Mouse (Mus musculus): ENCODE data around the gene Ybey. TPM values are rescaled to one million over a fixed set of nuclear protein-coding genes. Genes with fewer than 3 reads are reported as not detected.

Ybey gene
- 5.1 and 5.2 TPM in 2 replicates for polyA plus RNA-seq (2014; fragmentation: Nextera tagmentation; extraction: Ambion mirVana)

- H3K36me3 ChIP-seq (ENCODE audit: control insufficient read depth, insufficient read depth, low read length), result peaks cover 20% of the 10 kb centered on the region
- no peaks in the 10 kb centered on the region for H3K27me3 ChIP-seq (ENCODE audit: control insufficient read depth, insufficient read depth, low read length)
- H3K4me1 ChIP-seq (ENCODE audit: control insufficient read depth, insufficient read depth, low read length), result peaks cover 14% of the 10 kb centered on the region
- no peaks in the 10 kb centered on the region for H3K9me3 ChIP-seq (ENCODE audit: control insufficient read depth, low read length)
- H3K4me2 ChIP-seq (ENCODE audit: low read depth, low read length), result peak within 1 kb of the TSS; percentile 49
- peak within 1 kb of the TSS; percentile 72 for H3K9ac ChIP-seq (replicated peaks; ENCODE audit: low read depth, low read length)
- 1% methylated on average over 55 of the region's 55 CpGs for WGBS
- ATAC-seq (ENCODE audit: low read depth), result peak; percentile 98
- H3K27ac ChIP-seq (ENCODE audit: low read depth, low read length), result peak within 1 kb of the TSS; percentile 81
- peak within 1 kb of the TSS; percentile 69 for H3K4me3 ChIP-seq (ENCODE audit: low read depth, low read length)
Observed at GRCm38 (mm10) chr10:76468203-76469162, at the start of gene Ybey, which contains the start of gene Mcm3ap. Ybey (minus strand) TSS chr10:76469114. Mcm3ap (plus strand) TSS chr10:76468927.

- Histone ChIP-seq H3K4me1 (ENCODE audit: control insufficient read depth, insufficient read depth, low read length) (no peaks in the 10 kb centered on the region), H3K27ac (ENCODE audit: low read depth, low read length) (no peak overlapping the region), H3K4me2 (ENCODE audit: low read depth, low read length) (no peak overlapping the region), H3K9ac (replicated peaks; ENCODE audit: low read depth, low read length) (no peak overlapping the region), H3K9me3 (ENCODE audit: control insufficient read depth, low read length) (no peaks in the 10 kb centered on the region), H3K36me3 (ENCODE audit: control insufficient read depth, insufficient read depth, low read length) (peaks cover 46% of the 10 kb centered on the region), H3K4me3 (ENCODE audit: low read depth, low read length) (no peak overlapping the region), H3K27me3 (ENCODE audit: control insufficient read depth, insufficient read depth, low read length) (no peaks in the 10 kb centered on the region)
- WGBS, result 45% methylated on average over 5 of the region's 5 CpGs
- peak; percentile 71; the same call in 1 of the 2 replicates for ATAC-seq (ENCODE audit: low read depth)
Observed at GRCm38 (mm10) chr10:76512965-76513583, 44.2 kb upstream of the Ybey start.

DNA sequence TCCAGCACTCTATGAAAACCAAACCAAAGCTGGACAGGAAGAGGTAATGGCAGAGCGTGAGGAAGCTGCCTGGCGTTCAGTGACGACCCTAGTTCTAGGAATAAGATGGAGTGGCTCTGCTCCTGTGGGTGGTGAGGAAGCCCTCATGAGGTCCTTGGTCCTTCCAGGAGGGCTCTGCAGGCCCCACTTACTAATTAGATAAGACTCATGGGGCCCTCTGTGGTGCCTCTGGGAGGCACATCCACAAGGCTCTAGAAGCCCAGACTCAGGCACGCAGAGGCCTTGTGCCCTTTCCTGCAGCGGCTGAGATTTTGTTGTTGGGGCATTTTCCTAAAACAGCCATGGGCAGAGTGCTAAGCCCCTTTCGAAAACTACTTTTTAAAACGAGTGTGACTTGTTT, 37.0 kb upstream of the Ybey start:
- Histone ChIP-seq H3K9ac (replicated peaks; ENCODE audit: low read depth, low read length) (no peak overlapping the region), H3K36me3 (ENCODE audit: control insufficient read depth, insufficient read depth, low read length) (peaks cover 75% of the 10 kb centered on the region), H3K27me3 (ENCODE audit: control insufficient read depth, insufficient read depth, low read length) (no peaks in the 10 kb centered on the region), H3K4me1 (ENCODE audit: control insufficient read depth, insufficient read depth, low read length) (no peaks in the 10 kb centered on the region), H3K4me3 (ENCODE audit: low read depth, low read length) (no peak overlapping the region), H3K4me2 (ENCODE audit: low read depth, low read length) (no peak overlapping the region), H3K27ac (ENCODE audit: low read depth, low read length) (no peak overlapping the region), H3K9me3 (ENCODE audit: control insufficient read depth, low read length) (no peaks in the 10 kb centered on the region)
- ATAC-seq (ENCODE audit: low read depth), result no peak
- 92% methylated on average over 7 of the region's 7 CpGs for WGBS

GRCm38 (mm10) chr10:76504271-76504943, 35.5 kb upstream of the Ybey start:
- Histone ChIP-seq H3K27me3 (ENCODE audit: control insufficient read depth, insufficient read depth, low read length) (no peaks in the 10 kb centered on the region), H3K4me1 (ENCODE audit: control insufficient read depth, insufficient read depth, low read length) (no peaks in the 10 kb centered on the region), H3K4me2 (ENCODE audit: low read depth, low read length) (no peak overlapping the region), H3K9me3 (ENCODE audit: control insufficient read depth, low read length) (no peaks in the 10 kb centered on the region), H3K9ac (replicated peaks; ENCODE audit: low read depth, low read length) (no peak overlapping the region), H3K36me3 (ENCODE audit: control insufficient read depth, insufficient read depth, low read length) (peaks cover 78% of the 10 kb centered on the region), H3K4me3 (ENCODE audit: low read depth, low read length) (no peak overlapping the region), H3K27ac (ENCODE audit: low read depth, low read length) (no peak overlapping the region)
- no peak for ATAC-seq (ENCODE audit: low read depth)
- WGBS, result 91% methylated on average over 11 of the region's 11 CpGs

DNA sequence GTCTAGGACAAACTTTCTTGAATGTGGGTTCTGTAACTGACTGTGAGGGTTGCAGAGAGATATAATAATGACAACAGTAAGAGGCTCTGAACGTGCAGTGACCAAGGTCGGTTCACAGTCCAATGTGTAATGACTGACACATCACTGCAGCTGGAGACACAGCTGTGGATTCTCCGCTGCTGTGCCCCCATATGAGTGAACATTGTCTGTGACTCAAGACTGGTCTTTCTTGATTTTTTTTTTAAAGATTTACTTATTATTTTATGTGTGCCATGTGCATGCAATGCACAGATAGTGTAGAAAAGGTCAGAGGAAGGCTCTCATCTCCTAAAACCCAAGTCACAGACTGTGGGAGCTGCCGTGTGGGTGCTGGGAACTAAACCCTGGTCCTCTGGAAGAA, 28.6 kb upstream of the Ybey start:
- Histone ChIP-seq H3K36me3 (ENCODE audit: control insufficient read depth, insufficient read depth, low read length) (peaks cover 80% of the 10 kb centered on the region), H3K4me2 (ENCODE audit: low read depth, low read length) (no peak overlapping the region), H3K27ac (ENCODE audit: low read depth, low read length) (no peak overlapping the region), H3K4me1 (ENCODE audit: control insufficient read depth, insufficient read depth, low read length) (no peaks in the 10 kb centered on the region), H3K9ac (replicated peaks; ENCODE audit: low read depth, low read length) (no peak overlapping the region), H3K9me3 (ENCODE audit: control insufficient read depth, low read length) (no peaks in the 10 kb centered on the region), H3K4me3 (ENCODE audit: low read depth, low read length) (no peak overlapping the region), H3K27me3 (ENCODE audit: control insufficient read depth, insufficient read depth, low read length) (no peaks in the 10 kb centered on the region)
- WGBS, result 98% methylated on average over 4 of the region's 4 CpGs
- no peak for ATAC-seq (ENCODE audit: low read depth)

GRCm38 (mm10) chr10:76496366-76496765, 27.5 kb upstream of the Ybey start:
- H3K27ac ChIP-seq (ENCODE audit: low read depth, low read length), result no peak overlapping the region
- no peak for ATAC-seq (ENCODE audit: low read depth)
- no peak overlapping the region for H3K4me2 ChIP-seq (ENCODE audit: low read depth, low read length)
- no peak overlapping the region for H3K9ac ChIP-seq (replicated peaks; ENCODE audit: low read depth, low read length)
- H3K36me3 ChIP-seq (ENCODE audit: control insufficient read depth, insufficient read depth, low read length), result peaks cover 73% of the 10 kb centered on the region
- H3K27me3 ChIP-seq (ENCODE audit: control insufficient read depth, insufficient read depth, low read length), result no peaks in the 10 kb centered on the region
- H3K4me1 ChIP-seq (ENCODE audit: control insufficient read depth, insufficient read depth, low read length), result no peaks in the 10 kb centered on the region
- no peak overlapping the region for H3K4me3 ChIP-seq (ENCODE audit: low read depth, low read length)
- 95% methylated on average over 7 of the region's 7 CpGs for WGBS
- no peaks in the 10 kb centered on the region for H3K9me3 ChIP-seq (ENCODE audit: control insufficient read depth, low read length)

GRCm38 (mm10) chr10:76495501-76495900, 26.6 kb upstream of the Ybey start:
- H3K9me3 ChIP-seq (ENCODE audit: control insufficient read depth, low read length), result no peaks in the 10 kb centered on the region
- H3K36me3 ChIP-seq (ENCODE audit: control insufficient read depth, insufficient read depth, low read length), result peaks cover 76% of the 10 kb centered on the region
- no peaks in the 10 kb centered on the region for H3K27me3 ChIP-seq (ENCODE audit: control insufficient read depth, insufficient read depth, low read length)
- no peak overlapping the region for H3K27ac ChIP-seq (ENCODE audit: low read depth, low read length)
- H3K4me2 ChIP-seq (ENCODE audit: low read depth, low read length), result no peak overlapping the region
- H3K9ac ChIP-seq (replicated peaks; ENCODE audit: low read depth, low read length), result no peak overlapping the region
- H3K4me1 ChIP-seq (ENCODE audit: control insufficient read depth, insufficient read depth, low read length), result no peaks in the 10 kb centered on the region
- 95% methylated on average over 6 of the region's 6 CpGs for WGBS
- no peak overlapping the region for H3K4me3 ChIP-seq (ENCODE audit: low read depth, low read length)
- ATAC-seq (ENCODE audit: low read depth), result no peak

DNA sequence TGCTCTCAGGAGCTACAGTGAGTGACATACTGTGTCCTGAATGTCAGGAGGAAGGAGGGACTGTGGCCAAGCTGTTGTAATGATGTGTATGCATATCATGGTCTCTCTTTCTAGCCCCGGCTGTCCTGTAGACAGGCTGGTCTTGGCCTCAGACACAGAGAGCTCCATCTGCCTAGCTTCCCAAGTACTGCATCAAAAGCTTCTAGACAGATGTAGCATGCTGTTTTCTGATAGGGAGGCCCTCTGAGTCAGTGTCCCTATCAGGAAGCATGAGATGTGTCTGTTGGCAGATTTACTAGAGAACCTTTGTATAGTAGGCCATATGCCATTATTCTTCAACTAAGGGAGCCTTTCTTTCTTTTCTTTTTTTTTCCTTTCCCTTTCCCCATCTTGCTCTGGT, 24.6 kb upstream of the Ybey start:
- Histone ChIP-seq H3K9me3 (ENCODE audit: control insufficient read depth, low read length) (no peaks in the 10 kb centered on the region), H3K4me2 (ENCODE audit: low read depth, low read length) (no peak overlapping the region), H3K27me3 (ENCODE audit: control insufficient read depth, insufficient read depth, low read length) (no peaks in the 10 kb centered on the region), H3K4me1 (ENCODE audit: control insufficient read depth, insufficient read depth, low read length) (no peaks in the 10 kb centered on the region), H3K4me3 (ENCODE audit: low read depth, low read length) (no peak overlapping the region), H3K36me3 (ENCODE audit: control insufficient read depth, insufficient read depth, low read length) (peaks cover 76% of the 10 kb centered on the region), H3K9ac (replicated peaks; ENCODE audit: low read depth, low read length) (no peak overlapping the region), H3K27ac (ENCODE audit: low read depth, low read length) (no peak overlapping the region)
- 87% methylated on average over 1 of the region's 1 CpGs for WGBS
- no peak for ATAC-seq (ENCODE audit: low read depth)
